Mouse (Mus musculus) embryonic facial prominence, embryonic 12.5 days (tissue): ENCODE measurements around the gene Best1. TPM values are rescaled to one million over a fixed set of nuclear protein-coding genes. Genes with fewer than 3 reads are reported as not detected.

ENCODE experiments used
- ATAC-seq: fragments of 200-750 bp; cut with Nextera tagmentation; 2 replicates; pipeline ENCODE4 v1.8.0; 2017; ENCODE audit not compliant: insufficient number of reproducible peaks, insufficient read depth, low FRiP score, low TSS enrichment
- H3K27ac ChIP-seq: fragments of 300-500 bp; sonication (generic); 2 replicates; pipeline ENCODE4 v1.5.1; 2016; ENCODE audit warnings: mild to moderate bottlenecking
- H3K27me3 ChIP-seq: fragments of 300-500 bp; sonication (generic); 2 replicates; pipeline ENCODE4 v1.6.1; 2016; ENCODE audit warnings: mild to moderate bottlenecking, moderate library complexity
- H3K36me3 ChIP-seq: fragments of 300-500 bp; sonication (generic); 2 replicates; pipeline ENCODE4 v1.6.1; 2016; ENCODE audit warnings: mild to moderate bottlenecking
- H3K4me1 ChIP-seq: fragments of 300-500 bp; sonication (generic); 2 replicates; pipeline ENCODE4 v1.6.1; 2016
- H3K4me2 ChIP-seq: fragments of 300-500 bp; sonication (generic); replicated peaks from 2 replicates; pipeline ENCODE4 v1.6.1; 2016; ENCODE audit warnings: mild to moderate bottlenecking, moderate library complexity
- H3K4me3 ChIP-seq: fragments of 300-500 bp; sonication (generic); 2 replicates; pipeline ENCODE4 v1.5.1; 2016; ENCODE audit warnings: mild to moderate bottlenecking
- H3K9ac ChIP-seq: fragments of 300-500 bp; sonication (generic); 2 replicates; pipeline ENCODE4 v1.6.1; 2016; ENCODE audit warnings: mild to moderate bottlenecking, moderate library complexity
- H3K9me3 ChIP-seq: fragments of 300-500 bp; sonication (generic); 2 replicates; pipeline ENCODE4 v1.6.1; 2016; ENCODE audit warnings: mild to moderate bottlenecking, moderate library complexity
- WGBS: fragments of 180-500 bp; shearing (Covaris S2); methylation state at CpG from one replicate; pipeline ENCODE4 v1.1.7; 2016; 5-methylcytosine and 5-hydroxymethylcytosine counted together
- polyA plus RNA-seq: library from polyadenylated mRNA; unstranded; fragments of >200 nt; fragmentation: Nextera tagmentation; extraction: Ambion mirVana; gene quantifications from 2 replicates; pipeline ENCODE4 v1.2.1, GENCODE M21; 2016

The Best1 gene
- polyA plus RNA-seq, 1 experiment from 2014 or later, result 1.8 TPM

GRCm38 (mm10) chr19:10011408-10011807 lies 10.0 kb upstream of the Best1 start:
- Histone ChIP-seq H3K36me3 (no peaks in the 10 kb centered on the region), H3K9ac (no peak overlapping the region), H3K27ac (no peak overlapping the region), H3K27me3 (no peaks in the 10 kb centered on the region), H3K9me3 (no peaks in the 10 kb centered on the region), H3K4me3 (no peak overlapping the region), H3K4me2 (no peak overlapping the region), H3K4me1 (peaks cover 29% of the 10 kb centered on the region)
- no peak for ATAC-seq
- WGBS, result 94% methylated on average over 1 of the region's 1 CpGs

GRCm38 (mm10) chr19:10003696-10004095 lies 2.3 kb upstream of the Best1 start:
- no peak overlapping the region for H3K9ac ChIP-seq
- H3K27me3 ChIP-seq, result no peaks in the 10 kb centered on the region
- H3K36me3 ChIP-seq, result no peaks in the 10 kb centered on the region
- ATAC-seq, result no peak
- H3K4me2 ChIP-seq, result no peak overlapping the region
- H3K9me3 ChIP-seq, result no peaks in the 10 kb centered on the region
- no peak overlapping the region for H3K27ac ChIP-seq
- WGBS, result 90% methylated on average over 1 of the region's 1 CpGs
- H3K4me3 ChIP-seq, result no peak overlapping the region
- H3K4me1 ChIP-seq, result no peaks in the 10 kb centered on the region

- WGBS, result 33% methylated on average over 3 of the region's 3 CpGs
- Histone ChIP-seq H3K4me3 (no peak overlapping the region), H3K27me3 (no peaks in the 10 kb centered on the region), H3K4me2 (no peak overlapping the region), H3K9ac (no peak overlapping the region), H3K36me3 (no peaks in the 10 kb centered on the region), H3K9me3 (no peaks in the 10 kb centered on the region), H3K27ac (no peak overlapping the region), H3K4me1 (no peaks in the 10 kb centered on the region)
- ATAC-seq, result no peak
These were observed 1.1 kb downstream of the Best1 start for GRCm38 (mm10) chr19:10000330-10000729.

- Histone ChIP-seq H3K4me2 (no peak overlapping the region), H3K27me3 (no peaks in the 10 kb centered on the region), H3K9me3 (no peaks in the 10 kb centered on the region), H3K4me3 (no peak overlapping the region), H3K36me3 (no peaks in the 10 kb centered on the region), H3K4me1 (no peaks in the 10 kb centered on the region), H3K27ac (no peak overlapping the region), H3K9ac (no peak overlapping the region)
- 67% methylated on average over 13 of the region's 13 CpGs for WGBS
- ATAC-seq, result no peak
These were observed 2.5 kb downstream of the Best1 start for GRCm38 (mm10) chr19:9998736-9999486.

GRCm38 (mm10) chr19:9998063-9998416 lies 3.4 kb downstream of the Best1 start:
- no peaks in the 10 kb centered on the region for H3K9me3 ChIP-seq
- no peak for ATAC-seq
- no peak overlapping the region for H3K4me2 ChIP-seq

GRCm38 (mm10) chr19:9997204-9998062 lies 4.0 kb downstream of the Best1 start:
- Histone ChIP-seq H3K4me1 (peaks cover 12% of the 10 kb centered on the region), H3K27me3 (no peaks in the 10 kb centered on the region), H3K9ac (no peak overlapping the region), H3K4me3 (no peak overlapping the region), H3K36me3 (no peaks in the 10 kb centered on the region), H3K27ac (no peak overlapping the region), H3K9me3 (no peaks in the 10 kb centered on the region), H3K4me2 (no peak overlapping the region)
- ATAC-seq, result no peak
- 76% methylated on average over 12 of the region's 12 CpGs for WGBS

More at GRCm38 (mm10) chr19:9998063-9998416, 3.4 kb downstream of the Best1 start:
- Histone ChIP-seq H3K4me1 (peaks cover 6% of the 10 kb centered on the region), H3K9ac (no peak overlapping the region), H3K27me3 (no peaks in the 10 kb centered on the region), H3K36me3 (no peaks in the 10 kb centered on the region), H3K4me3 (no peak overlapping the region), H3K27ac (no peak overlapping the region)
- WGBS, result 59% methylated on average over 2 of the region's 2 CpGs

- Histone ChIP-seq H3K9me3 (no peaks in the 10 kb centered on the region), H3K4me2 (peak overlapping the region; percentile 50), H3K9ac (peak overlapping the region; percentile 30; the same call in 1 of the 2 replicates), H3K36me3 (no peaks in the 10 kb centered on the region), H3K4me3 (peak overlapping the region; percentile 28), H3K27ac (no peak overlapping the region), H3K4me1 (peaks cover 13% of the 10 kb centered on the region), H3K27me3 (no peaks in the 10 kb centered on the region)
- WGBS, result 7% methylated on average over 17 of the region's 17 CpGs
- ATAC-seq, result peak; percentile 79
These were observed 8.3 kb downstream of the Best1 start for GRCm38 (mm10) chr19:9993036-9993656.

GRCm38 (mm10) chr19:9992011-9992958 lies 9.1 kb downstream of the Best1 start:
- H3K4me3 ChIP-seq, result peak overlapping the region; percentile 28
- H3K9ac ChIP-seq, result peak overlapping the region; percentile 30; the same call in 1 of the 2 replicates
- no peaks in the 10 kb centered on the region for H3K27me3 ChIP-seq
- H3K9me3 ChIP-seq, result no peaks in the 10 kb centered on the region
- no peaks in the 10 kb centered on the region for H3K36me3 ChIP-seq
- peak; percentile 32; the same call in 1 of the 2 replicates for ATAC-seq
- WGBS, result 42% methylated on average over 26 of the region's 26 CpGs
- peak overlapping the region; percentile 50 for H3K4me2 ChIP-seq
- H3K27ac ChIP-seq, result no peak overlapping the region
- peaks cover 18% of the 10 kb centered on the region for H3K4me1 ChIP-seq

- Histone ChIP-seq H3K4me2 (no peak overlapping the region), H3K27ac (no peak overlapping the region), H3K4me1 (peaks cover 23% of the 10 kb centered on the region), H3K36me3 (no peaks in the 10 kb centered on the region), H3K4me3 (no peak overlapping the region), H3K9ac (no peak overlapping the region), H3K9me3 (no peaks in the 10 kb centered on the region), H3K27me3 (no peaks in the 10 kb centered on the region)
- ATAC-seq, result no peak
- 22% methylated on average over 5 of the region's 5 CpGs for WGBS
These were observed 10.1 kb downstream of the Best1 start for GRCm38 (mm10) chr19:9991304-9991703.

GRCm38 (mm10) chr19:9989884-9990256 lies 11.6 kb downstream of the Best1 start:
- no peak overlapping the region for H3K9ac ChIP-seq
- peaks cover 13% of the 10 kb centered on the region for H3K36me3 ChIP-seq
- H3K27ac ChIP-seq, result no peak overlapping the region
- no peaks in the 10 kb centered on the region for H3K27me3 ChIP-seq
- H3K9me3 ChIP-seq, result no peaks in the 10 kb centered on the region
- no peak overlapping the region for H3K4me3 ChIP-seq
- H3K4me1 ChIP-seq, result peaks cover 23% of the 10 kb centered on the region
- H3K4me2 ChIP-seq, result no peak overlapping the region
- no peak for ATAC-seq
